Mouse (Mus musculus) erythroblast, adult 5-6 weeks (primary cell): Measurements from ENCODE around the gene Hp1bp3. TPM values are rescaled to one million over a fixed set of nuclear protein-coding genes. Genes with fewer than 3 reads are reported as not detected.

Experiments used
- ATAC-seq: replicated peaks from 2 replicates; pipeline ENCODE4 v1.8.0; 2016; ENCODE audit warnings: moderate number of reproducible peaks, mild to moderate bottlenecking, moderate TSS enrichment, inconsistent platforms; ENCODE audit not compliant: poor library complexity, low FRiP score, severe bottlenecking
- total RNA-seq, 2 experiments: library from RNA; stranded (forward) in 1 of 2; stranded (reverse) in 1 of 2; fragments of 150-400 nt in 1 of 2; fragments of 200-764, 138-1000 nt in 1 of 2; gene quantifications; 2 replicates each; pipeline versions ENCODE4 v1.2.3 to v1.2.4; 2015 to 2017; ENCODE audit warnings: low replicate concordance in 2 of 2

Hp1bp3 gene
- 79.7 and 79.8 TPM in 2 replicates for total RNA-seq (2015; ENCODE audit: low replicate concordance)
- total RNA-seq (2017; ENCODE audit: low replicate concordance): 126 and 158 TPM in 2 replicates

- ATAC-seq: peak; percentile 27
Measured at GRCm38 (mm10) chr4:138216200-138216890, at the start of gene Hp1bp3. TSS of gene Hp1bp3 (plus strand) at chr4:138216296.

- ATAC-seq: no peak
Measured at GRCm38 (mm10) chr4:138166519-138166918, 49.6 kb upstream of the Hp1bp3 start.

GRCm38 (mm10) chr4:138168162-138168561 is 47.9 kb upstream of the Hp1bp3 start:
- no peak; the same call in 1 of the 2 replicates for ATAC-seq

- no peak for ATAC-seq
Measured at GRCm38 (mm10) chr4:138169420-138169819, 46.7 kb upstream of the Hp1bp3 start.

- ATAC-seq: no peak
Measured at GRCm38 (mm10) chr4:138172686-138173085, 43.4 kb upstream of the Hp1bp3 start.

GRCm38 (mm10) chr4:138179391-138179790 is 36.7 kb upstream of the Hp1bp3 start:
- ATAC-seq: no peak

GRCm38 (mm10) chr4:138180719-138181118 is 35.4 kb upstream of the Hp1bp3 start:
- no peak for ATAC-seq

GRCm38 (mm10) chr4:138184056-138184455 is 32.0 kb upstream of the Hp1bp3 start:
- no peak for ATAC-seq

- ATAC-seq: no peak
Measured at GRCm38 (mm10) chr4:138184573-138184981, 31.5 kb upstream of the Hp1bp3 start.

- no peak for ATAC-seq
Measured at GRCm38 (mm10) chr4:138185961-138186360, 30.1 kb upstream of the Hp1bp3 start.

GRCm38 (mm10) chr4:138187995-138188394 is 28.1 kb upstream of the Hp1bp3 start:
- peak; percentile 95 for ATAC-seq

- ATAC-seq: no peak
Measured at GRCm38 (mm10) chr4:138192561-138192960, 23.5 kb upstream of the Hp1bp3 start.

GRCm38 (mm10) chr4:138200769-138201168 is 15.3 kb upstream of the Hp1bp3 start:
- no peak for ATAC-seq

GRCm38 (mm10) chr4:138201696-138202095 is 14.4 kb upstream of the Hp1bp3 start:
- ATAC-seq: no peak

GRCm38 (mm10) chr4:138210116-138210515 is 6.0 kb upstream of the Hp1bp3 start:
- ATAC-seq: no peak

GRCm38 (mm10) chr4:138213861-138214260 is 2.2 kb upstream of the Hp1bp3 start:
- ATAC-seq: no peak

GRCm38 (mm10) chr4:138215671-138216199 is 361 bp upstream of the Hp1bp3 start:
- no peak for ATAC-seq

- ATAC-seq: peak; percentile 87
Measured at GRCm38 (mm10) chr4:138216891-138217392, 846 bp downstream of the Hp1bp3 start.

GRCm38 (mm10) chr4:138217441-138217840 is 1.3 kb downstream of the Hp1bp3 start:
- peak; percentile 7 for ATAC-seq

- peak; percentile 21; the same call in 1 of the 2 replicates for ATAC-seq
Measured at GRCm38 (mm10) chr4:138217951-138218685, 2.0 kb downstream of the Hp1bp3 start.

- no peak for ATAC-seq
Measured at GRCm38 (mm10) chr4:138219331-138219730, 3.2 kb downstream of the Hp1bp3 start.
